Mouse (Mus musculus) c-Kit-negative CD71-positive TER-119-positive erythroid progenitor cells, embryonic 14.5 days (primary cell): ENCODE results near the gene Gstm3.
"Not testable (repeated sequence)": the region's sequence is repeated elsewhere in the genome, so short reads cannot be mapped to it uniquely, and the experiment has no call there.

ENCODE experiments used
- DNase-seq: peaks from one replicate; pipeline ENCODE4 v3.0.0-alpha.2; 2013; ENCODE audit warnings: low read depth, low spot score

Gstm3 gene

GRCm38 (mm10) chr3:107974237-107974636, 5.2 kb upstream of the Gstm3 start:
- DNase-seq: no peak

GRCm38 (mm10) chr3:107972070-107972469, 3.0 kb upstream of the Gstm3 start:
- no peak for DNase-seq

DNA sequence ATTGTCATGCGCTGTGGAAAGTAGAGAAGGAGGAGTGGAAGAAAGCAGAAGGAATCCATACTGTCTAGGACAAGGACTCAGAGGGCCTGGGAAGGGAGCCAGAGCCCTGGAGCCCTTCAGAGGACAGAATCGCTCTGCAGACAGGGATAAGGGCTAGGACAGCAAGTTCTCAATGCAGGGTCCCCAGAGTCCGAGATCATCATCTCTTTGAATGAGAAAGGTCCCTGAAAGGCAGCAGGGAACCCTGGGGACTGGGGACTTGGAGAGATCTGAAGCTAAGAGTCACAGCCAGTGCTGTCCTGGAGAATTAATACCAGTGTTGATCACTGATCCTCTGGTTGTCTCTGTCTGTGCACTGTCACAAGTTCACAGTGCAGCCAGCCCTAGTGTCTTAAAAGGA, 2.0 kb upstream of the Gstm3 start:
- not testable (repeated sequence) for DNase-seq

DNA sequence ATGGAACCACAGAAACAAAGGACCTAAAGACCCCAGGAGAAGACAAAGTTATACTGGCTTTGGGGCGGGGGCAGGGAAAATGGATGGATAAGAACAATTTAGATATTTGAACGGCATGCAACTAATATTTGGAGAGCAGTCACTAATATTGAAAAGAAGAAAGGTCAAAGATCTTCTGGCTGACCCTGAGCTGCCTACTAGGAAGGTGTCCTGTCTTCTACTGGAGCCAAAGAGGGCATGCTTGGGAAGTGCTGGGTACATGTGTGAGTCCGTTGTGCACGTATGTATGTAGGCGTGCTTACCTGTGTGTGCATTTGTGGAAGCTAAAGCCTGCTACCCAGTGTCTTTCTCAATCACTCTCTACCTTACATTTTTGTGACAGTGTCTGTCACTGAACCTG, 2.5 kb downstream of the Gstm3 start:
- DNase-seq: no peak

- DNase-seq: no peak
These were observed 3.5 kb downstream of the Gstm3 start for GRCm38 (mm10) chr3:107965592-107965991.

GRCm38 (mm10) chr3:107964656-107965308, 4.3 kb downstream of the Gstm3 start:
- DNase-seq: peak; percentile 15

GRCm38 (mm10) chr3:107964026-107964425, 5.1 kb downstream of the Gstm3 start:
- DNase-seq: no peak

GRCm38 (mm10) chr3:107955260-107955659, 13.8 kb downstream of the Gstm3 start:
- DNase-seq: not testable (repeated sequence)

- DNase-seq: no peak
These were observed 15.2 kb downstream of the Gstm3 start for GRCm38 (mm10) chr3:107953906-107954305.

DNA sequence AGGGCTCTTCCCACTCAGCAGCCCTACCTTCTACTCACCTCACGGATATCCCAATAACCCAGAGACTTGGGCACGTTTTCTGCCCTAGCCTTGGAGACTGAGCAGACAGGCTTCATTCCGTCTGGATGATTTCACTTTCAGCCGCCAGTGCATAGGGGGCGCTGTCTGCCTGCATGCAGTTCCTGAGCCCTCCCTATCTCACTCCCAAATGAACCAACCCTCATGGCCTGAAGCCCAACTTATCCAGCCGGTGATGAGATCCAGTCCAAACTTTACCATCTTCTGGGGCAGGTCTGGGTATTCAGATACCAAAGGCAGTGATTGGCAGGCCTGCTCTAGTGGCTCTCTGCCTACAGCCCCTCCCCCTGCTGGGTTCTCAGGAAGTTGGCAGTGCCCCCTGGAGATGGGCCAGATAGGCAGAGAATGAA, 15.7 kb downstream of the Gstm3 start:
- DNase-seq: no peak

GRCm38 (mm10) chr3:107950531-107950930, 18.6 kb downstream of the Gstm3 start:
- no peak for DNase-seq

DNA sequence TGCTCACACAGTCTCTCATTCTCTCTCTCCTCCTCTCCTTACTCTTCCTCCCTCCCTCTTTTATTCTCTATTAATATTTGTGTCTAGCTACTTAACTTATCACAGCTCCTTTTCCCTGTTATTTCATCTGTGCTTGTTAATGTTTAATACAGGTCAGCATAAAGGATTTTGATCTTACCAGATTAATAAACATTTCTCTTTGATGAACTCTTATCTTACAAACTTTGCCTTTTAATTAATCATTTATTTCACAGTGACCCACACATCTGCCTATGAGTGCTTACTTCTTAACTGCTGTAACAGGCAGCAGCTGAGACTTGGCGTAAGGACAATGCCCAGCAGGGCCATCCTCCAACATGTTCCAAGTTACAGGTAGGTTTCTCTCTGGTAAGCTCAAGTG, 19.6 kb downstream of the Gstm3 start:
- DNase-seq: not testable (repeated sequence)

- DNase-seq: no peak
These were observed 23.4 kb downstream of the Gstm3 start for GRCm38 (mm10) chr3:107945729-107946128.

DNA sequence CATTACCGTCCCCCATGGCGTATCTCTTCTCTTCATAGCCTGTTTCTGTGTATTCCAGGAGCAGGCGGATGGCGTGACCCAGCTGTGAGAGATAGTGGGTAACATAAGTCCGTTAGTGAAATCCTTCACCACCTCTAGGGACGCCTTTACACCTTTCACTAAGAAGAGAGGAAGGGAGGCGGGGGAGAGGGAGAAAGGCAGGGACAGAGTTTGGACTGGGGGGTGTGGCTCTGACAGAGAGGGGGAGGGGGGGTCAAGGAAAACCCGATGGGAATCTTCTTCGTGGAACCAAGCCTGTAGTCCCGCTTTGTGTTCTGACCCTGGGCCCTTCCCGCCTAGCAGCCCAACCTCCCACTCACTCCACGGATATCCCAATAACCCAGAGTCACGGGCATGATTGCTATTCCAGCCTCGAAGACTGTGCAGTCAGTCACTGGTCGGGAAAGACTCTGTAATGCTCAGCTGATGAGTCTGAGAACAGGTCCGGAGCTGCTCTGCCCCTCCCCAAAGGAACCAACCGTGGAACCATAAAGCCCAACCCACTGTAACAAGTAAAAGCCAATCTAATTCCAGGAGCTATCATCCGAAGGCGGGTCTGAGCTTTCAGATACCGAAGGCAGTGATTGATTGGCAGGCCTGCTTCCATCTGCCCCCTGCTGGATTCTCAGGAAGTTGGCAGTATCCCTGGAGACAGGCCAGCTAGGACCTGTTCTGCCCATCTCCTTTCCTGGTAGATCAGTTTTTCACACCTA, 25.7 kb downstream of the Gstm3 start, which contains the start of gene Gstm6:
TSS of gene Gstm6 (minus strand) at position 511 of the 752 bp plus-strand sequence.
- no peak for DNase-seq

DNA sequence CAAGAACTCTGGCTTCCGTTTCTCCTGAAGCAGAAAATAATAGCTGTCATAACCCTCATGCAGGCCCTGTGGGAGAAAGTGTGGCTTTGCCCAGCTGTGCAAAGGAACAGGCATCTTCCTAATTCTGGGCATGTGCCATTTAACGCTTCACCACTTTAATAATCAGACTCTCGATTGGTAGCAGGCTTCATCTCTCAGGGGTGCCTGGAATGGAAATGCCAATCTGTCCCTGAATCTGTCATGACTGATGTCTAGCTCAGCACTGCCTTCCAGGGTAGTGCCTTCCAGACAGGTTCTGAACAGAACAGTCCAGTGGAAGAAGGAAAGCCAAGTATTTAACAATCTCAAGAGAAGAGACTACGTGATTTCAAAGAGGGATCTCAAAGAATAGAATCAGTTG, 27.8 kb downstream of the Gstm3 start:
- no peak for DNase-seq

GRCm38 (mm10) chr3:107940524-107940923, 28.6 kb downstream of the Gstm3 start:
- no peak for DNase-seq

GRCm38 (mm10) chr3:107939830-107940229, 29.3 kb downstream of the Gstm3 start:
- DNase-seq: no peak

GRCm38 (mm10) chr3:107939403-107939802, 29.7 kb downstream of the Gstm3 start:
- DNase-seq: peak; percentile 16

DNA sequence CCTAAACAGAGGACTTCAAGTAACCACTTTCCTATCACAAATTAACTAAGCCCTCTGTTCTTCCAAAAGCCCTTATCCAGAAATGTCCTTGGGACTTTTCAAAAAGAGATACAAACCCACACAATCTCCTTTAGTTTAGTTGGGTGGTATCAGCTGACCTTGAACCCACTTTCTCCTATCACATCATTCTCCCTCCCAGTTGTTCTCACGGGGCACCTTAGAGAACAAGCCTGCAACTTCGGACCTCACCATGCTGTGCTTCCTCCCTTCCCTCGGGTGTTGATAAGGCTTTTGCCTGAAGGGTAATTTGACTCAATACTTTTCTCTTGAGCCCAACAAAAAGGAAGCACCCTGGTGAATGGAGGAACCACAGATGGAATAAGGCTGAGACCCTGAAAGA, 33.2 kb downstream of the Gstm3 start:
- no peak for DNase-seq

DNA sequence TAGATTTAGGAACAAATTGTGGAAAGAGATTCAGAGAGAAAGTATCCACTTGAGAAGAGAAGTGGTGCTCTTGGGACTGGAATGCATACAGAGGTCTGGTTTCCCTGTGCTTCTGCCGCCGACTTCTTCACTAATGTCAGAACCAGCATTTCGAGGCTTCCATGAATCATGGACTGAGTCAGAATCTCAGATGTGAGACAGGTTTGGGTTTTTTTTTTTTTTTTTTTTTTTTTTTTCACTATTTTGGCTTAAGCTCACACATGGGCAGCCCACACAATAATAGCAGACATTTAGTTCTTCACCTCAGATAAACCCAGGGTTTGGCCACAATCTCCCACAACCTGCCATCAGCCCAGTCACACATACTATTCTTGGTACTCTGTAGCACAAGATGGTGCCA, 33.8 kb downstream of the Gstm3 start:
- DNase-seq: no peak

GRCm38 (mm10) chr3:107932128-107932527, 37.0 kb downstream of the Gstm3 start:
- no peak for DNase-seq

DNA sequence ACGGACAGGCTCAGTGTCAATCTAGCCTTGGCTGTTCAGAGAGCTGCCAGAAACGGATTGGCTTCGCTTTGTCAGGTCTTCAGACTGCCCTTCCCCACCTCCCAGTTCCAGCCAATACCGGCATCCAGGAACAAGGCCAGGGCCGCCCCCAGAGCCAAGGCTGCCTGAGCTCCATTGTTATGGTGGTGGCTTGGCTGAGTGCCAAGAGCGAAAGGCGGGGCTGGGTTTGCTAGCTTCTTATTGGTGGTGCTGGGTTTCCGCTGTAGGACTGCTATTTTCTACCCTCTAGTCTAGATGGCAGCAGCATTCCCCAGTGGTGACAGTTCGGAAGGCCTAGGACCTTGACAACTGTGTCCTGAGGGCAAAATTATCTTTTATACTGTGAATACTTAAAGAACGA, 37.4 kb downstream of the Gstm3 start, which contains the start of gene Gstm7:
TSS of gene Gstm7 (minus strand) at position 148 of the 400 bp plus-strand sequence.
- DNase-seq: no peak

GRCm38 (mm10) chr3:107931134-107931533, 37.9 kb downstream of the Gstm3 start:
- DNase-seq: no peak
